Comparison of ENCODE assay signal across 8 mouse cellular contexts in the genomic region with DNA sequence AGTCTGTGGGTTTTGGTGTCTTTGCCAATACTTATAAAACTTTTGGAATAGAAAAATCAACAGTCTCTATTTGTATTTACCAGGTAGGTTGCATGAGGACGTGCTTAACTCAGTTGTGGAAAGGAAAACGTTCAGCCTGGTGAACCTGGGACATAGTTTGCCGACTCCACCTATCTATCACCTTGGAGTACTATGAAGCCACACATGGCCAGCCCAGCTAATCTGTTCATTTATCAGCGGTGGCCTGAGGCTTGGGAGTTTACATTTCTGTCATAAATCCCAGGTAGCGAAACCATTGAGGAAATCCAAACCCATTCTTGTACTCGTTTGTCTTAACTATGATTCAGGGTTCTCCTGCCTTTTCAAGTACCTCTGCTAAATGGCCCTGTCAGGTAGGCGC. TPM values are rescaled to one million over a fixed set of nuclear protein-coding genes. Genes with fewer than 3 reads are reported as not detected.
A peak's percentile ranks its signal among the peaks of the same experiment; 100 is the strongest.
DNase-seq lines count a peak whose midpoint lies in the region; ATAC-seq lines count a peak whose summit lies in the region.

TSS of gene Smpdl3a (plus strand) at position 318 of the 400 bp plus-strand sequence.

- peak within 1 kb of the TSS; percentile 60 for H3K4me3 ChIP-seq in intestine, embryonic 14.5 days (ENCODE audit: low read depth, low read length)
- H3K4me3 ChIP-seq in megakaryocyte, embryonic 14.5 days (replicated peaks), result peak within 1 kb of the TSS; percentile 91

- no peaks in the 10 kb centered on the region for H3K27me3 ChIP-seq in intestine, embryonic 14.5 days (replicated peaks; ENCODE audit: control insufficient read depth, insufficient read depth, low read length)
- peaks cover 2% of the 10 kb centered on the region for H3K27me3 ChIP-seq in megakaryocyte, embryonic 14.5 days (replicated peaks)

- no peaks in the 10 kb centered on the region for H3K36me3 ChIP-seq in intestine, embryonic 14.5 days (ENCODE audit: control insufficient read depth, insufficient read depth, low read length)
- no peaks in the 10 kb centered on the region for H3K36me3 ChIP-seq in megakaryocyte, embryonic 14.5 days (replicated peaks; ENCODE audit: low read length)

- intact Hi-C loops in gastrocnemius, postnatal 14 days (cut with DNase I; ENCODE audit: low total_unique reads), result no loop called here

- peaks cover 6% of the 10 kb centered on the region; the same call in 1 of the 2 replicates for H3K4me1 ChIP-seq in intestine, embryonic 14.5 days (replicated peaks; ENCODE audit: control insufficient read depth, insufficient read depth, low read length)
- H3K4me1 ChIP-seq in megakaryocyte, embryonic 14.5 days, result peaks cover 5% of the 10 kb centered on the region

- peak within 1 kb of the TSS; percentile 69 for H3K9ac ChIP-seq in intestine, embryonic 14.5 days (ENCODE audit: low read length)

- ATAC-seq in intestine, embryonic 14.5 days (replicated peaks; ENCODE audit: low FRiP score, low TSS enrichment, low read depth), result no peak

- no peaks in the 10 kb centered on the region for H3K9me3 ChIP-seq in intestine, embryonic 14.5 days (ENCODE audit: control insufficient read depth, low read length)
- no peaks in the 10 kb centered on the region for H3K9me3 ChIP-seq in megakaryocyte, embryonic 14.5 days

- no peak for DNase-seq in layer of hippocampus, adult 18-20 months (ENCODE audit: low spot score in 2 of 2)
- no peak for DNase-seq in layer of hippocampus, adult 9-11 months
- no peak for DNase-seq in adrenal gland, postnatal 36 days
- DNase-seq in gastrocnemius, postnatal 14 days, result no peak
- no peak for DNase-seq in intestine, embryonic 14.5 days (ENCODE audit: low spot score)
- DNase-seq in right cerebral cortex, adult 18-20 months, result no peak
- no peak for DNase-seq in spleen, adult 18-20 months

- peak within 1 kb of the TSS; percentile 94 for H3K4me2 ChIP-seq in intestine, embryonic 14.5 days (ENCODE audit: low read length)

- WGBS in intestine, embryonic 14.5 days, result 53% methylated on average over 7 of the region's 7 CpGs

- no peak within 1 kb of the TSS for H3K27ac ChIP-seq in intestine, embryonic 14.5 days (ENCODE audit: low read depth)

RNA-seq across cellular contexts. Expression of gene Smpdl3a, which starts in this region (rescaled TPM):
- total RNA-seq in layer of hippocampus, adult 18-20 months (2021), result 10 to 100 TPM; 22.1 to 22.2 TPM
- total RNA-seq in adrenal gland, postnatal 36 days (2021), result 10 to 100 TPM; 39.5 to 47.0 TPM
- total RNA-seq in gastrocnemius, postnatal 14 days (2021), result 10 to 100 TPM; 20.7 to 27.5 TPM
- polyA plus RNA-seq in intestine, embryonic 14.5 days (2014; fragmentation: Nextera tagmentation; extraction: Ambion mirVana), result 27.1 and 27.7 TPM in 2 replicates
- polyA plus RNA-seq in megakaryocyte, embryonic 14.5 days (2012; ENCODE audit: insufficient read depth, low replicate concordance), result 2.4 TPM in 1 of 2 replicates, not detected in the other
